Mouse (Mus musculus) left cerebral cortex, postnatal 4 days (tissue): ENCODE results near the gene Acox1. TPM values are rescaled to one million over a fixed set of nuclear protein-coding genes. Genes with fewer than 3 reads are reported as not detected.
A peak's percentile ranks its signal among the peaks of the same experiment; 100 is the strongest.

Experiments
- DNase-seq: peaks from one replicate; pipeline ENCODE4 v3.0.0-alpha.2; 2022
- intact Hi-C: fragments of 180-260 bp; cut with DNase I; formaldehyde crosslinking; loops from one replicate; pipeline ENCODE4 v1.15.1; 2025
- total RNA-seq, 2 experiments: library from RNA; stranded (reverse); gene quantifications; 2 replicates each; pipeline ENCODE4 v1.2.3; 2021

Acox1 gene
- total RNA-seq, 2 experiments from 2014 or later = 96.3 to 98.3 TPM

DNA sequence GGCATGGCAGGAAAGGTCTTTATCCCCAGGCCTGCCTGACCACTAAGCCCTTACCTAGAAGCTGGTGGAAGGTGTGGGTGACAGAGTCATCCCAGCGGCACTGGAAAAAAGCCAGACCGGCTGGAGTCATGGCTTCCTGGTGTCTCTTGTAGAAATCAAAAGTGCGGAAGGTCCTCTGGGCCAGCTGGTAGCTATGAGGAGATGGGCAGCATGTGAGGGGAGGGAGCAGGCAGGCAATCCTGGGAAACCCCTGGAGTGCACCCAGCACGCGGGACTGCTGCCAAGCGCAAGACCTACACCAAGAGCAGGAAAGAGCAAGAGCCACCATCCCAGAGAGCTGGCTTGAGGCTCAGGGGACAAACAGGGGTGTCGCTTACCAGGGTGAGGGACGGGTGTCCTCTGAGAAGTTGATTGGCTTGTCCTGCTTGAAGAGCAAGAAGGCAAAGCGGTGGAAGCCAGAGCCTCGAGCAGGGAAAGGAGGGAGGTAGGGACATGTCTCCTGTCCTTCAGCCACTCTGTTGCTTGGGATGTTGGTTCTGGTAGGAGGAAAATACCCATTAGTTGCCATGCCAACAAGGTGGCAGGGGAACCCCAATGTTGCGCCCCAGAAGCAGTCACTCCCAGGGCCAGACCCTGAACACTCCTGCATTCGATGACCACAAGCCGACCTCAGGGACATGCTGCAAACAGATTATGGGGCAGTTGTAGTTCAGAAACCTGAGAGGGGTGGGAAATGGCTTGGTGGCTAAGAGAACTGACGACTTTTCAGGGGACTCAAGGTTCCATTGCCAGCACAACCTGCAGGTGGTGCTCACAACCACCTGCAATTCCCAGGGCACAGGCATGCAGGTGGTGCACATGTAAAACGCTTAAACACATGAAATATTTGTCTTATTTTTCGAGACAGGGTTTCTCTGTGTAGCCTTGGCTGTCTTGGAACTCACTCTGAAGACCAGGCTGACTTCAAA, 66.2 kb downstream of the Acox1 start:
- intact Hi-C loops = loop anchor here (5.0 kb wide), 1 partner anchor 45 kb away; the partner anchor contains the start of gene Wbp2
- DNase-seq = no peak

- intact Hi-C loops = loop anchor here (5.0 kb wide), 1 partner anchor 44 kb away; the partner anchor contains the start of gene Wbp2
- no peak for DNase-seq
Observed at GRCm38 (mm10) chr11:116131349-116132170, 67.3 kb downstream of the Acox1 start.

DNA sequence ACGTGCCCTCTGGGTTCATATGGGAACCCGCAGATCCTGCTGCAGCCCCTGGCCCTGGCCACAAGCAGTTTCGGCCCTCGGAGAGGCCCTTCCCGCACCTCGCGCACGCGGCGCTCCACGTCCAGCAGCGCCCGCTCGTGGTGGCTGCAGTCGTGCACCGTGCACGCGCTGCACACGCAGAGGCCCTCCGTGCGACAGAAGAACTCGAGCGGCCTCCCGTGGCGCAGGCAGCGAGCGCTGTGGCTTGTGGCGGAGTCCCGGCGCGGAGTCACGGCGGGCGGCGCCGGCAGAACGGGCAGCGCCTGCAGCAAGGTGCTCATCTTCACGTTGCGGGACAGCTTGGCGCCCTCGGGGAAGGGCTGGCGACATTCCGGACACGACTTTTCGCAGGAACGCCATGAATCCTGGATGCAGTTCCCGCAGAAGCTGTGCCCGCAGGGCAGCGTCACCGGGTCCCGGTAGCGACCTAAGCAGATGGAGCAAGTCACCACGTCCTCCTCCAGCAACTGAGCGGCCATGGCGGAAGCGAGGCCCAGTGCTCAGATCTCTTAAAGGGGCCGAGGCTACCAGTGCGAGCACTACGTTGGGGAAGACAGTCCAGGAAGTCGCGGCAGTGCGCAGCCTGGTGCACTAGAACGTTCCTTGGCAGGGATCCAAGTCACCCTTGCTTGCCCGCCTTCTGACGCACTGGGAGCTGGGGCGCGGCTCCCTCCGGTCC, 68.2 kb downstream of the Acox1 start, which contains the start of gene Trim65:
Trim65 (minus strand) TSS at position 641 of the 718 bp plus-strand sequence.
- peak; percentile 90 for DNase-seq
- intact Hi-C loops = loop anchor here (5.0 kb wide), 1 partner anchor 43 kb away; the partner anchor contains the start of gene Wbp2

GRCm38 (mm10) chr11:116129993-116130487, 68.8 kb downstream of the Acox1 start:
- DNase-seq = no peak
- intact Hi-C loops = loop anchor here (5.0 to 10.0 kb wide), 2 partner anchors 43 to 95 kb away; partner anchors contain the start of genes Unk and Wbp2

GRCm38 (mm10) chr11:116129091-116129790, 69.6 kb downstream of the Acox1 start:
- intact Hi-C loops = loop anchor here (10.0 kb wide), 1 partner anchor 94 kb away; the partner anchor contains the start of gene Unk
- no peak for DNase-seq

- DNase-seq = peak; percentile 87
- intact Hi-C loops = loop anchor here (10.0 kb wide), 1 partner anchor 93 kb away; the partner anchor contains the start of gene Unk
Observed at GRCm38 (mm10) chr11:116127986-116128385, 70.9 kb downstream of the Acox1 start.

DNA sequence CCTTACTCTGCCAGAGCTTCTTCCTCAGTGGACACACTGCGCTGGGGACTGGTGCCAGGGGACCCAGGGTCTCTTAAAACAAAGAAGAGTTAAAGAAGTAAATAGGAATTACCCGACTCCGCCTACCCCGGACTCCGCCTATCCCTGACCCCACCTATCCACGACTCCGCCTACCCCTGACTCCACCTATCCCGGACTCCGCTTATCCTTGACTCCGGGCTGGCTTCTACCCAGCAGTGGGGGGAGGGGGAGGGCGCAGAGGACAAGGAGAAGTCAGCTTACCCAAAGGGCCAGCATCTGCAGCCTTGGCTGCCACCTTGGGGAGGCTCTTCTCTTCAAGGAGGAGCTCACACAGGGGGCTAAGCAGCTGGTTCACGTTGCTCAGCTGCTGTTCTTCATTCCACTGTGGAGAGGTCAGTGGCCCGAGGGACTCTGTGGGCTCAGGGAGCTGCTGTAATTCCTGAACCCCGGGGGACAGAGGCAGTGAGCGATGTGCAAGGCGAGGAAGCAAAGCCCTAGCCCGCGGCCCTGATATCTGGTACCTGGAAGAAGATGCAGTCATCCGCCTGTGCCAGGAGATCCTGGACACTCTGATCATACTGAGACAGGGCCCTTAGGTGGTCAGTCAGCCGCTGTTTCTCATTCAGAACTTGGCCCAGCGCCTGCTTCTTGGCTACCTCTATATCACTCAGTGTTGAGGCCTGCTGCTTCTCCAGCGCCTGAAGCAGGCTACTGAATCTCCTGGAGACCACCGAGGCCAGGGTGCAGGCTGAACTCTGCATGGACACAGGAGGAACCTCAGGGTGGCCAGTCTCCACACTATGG, 71.5 kb downstream of the Acox1 start, which contains the start of gene Trim47:
Trim47 (minus strand) TSS at position 55 of the 825 bp plus-strand sequence.
- peak; percentile 87 for DNase-seq
- intact Hi-C loops = loop anchor here (10.0 kb wide), 1 partner anchor 93 kb away; the partner anchor contains the start of gene Unk

DNA sequence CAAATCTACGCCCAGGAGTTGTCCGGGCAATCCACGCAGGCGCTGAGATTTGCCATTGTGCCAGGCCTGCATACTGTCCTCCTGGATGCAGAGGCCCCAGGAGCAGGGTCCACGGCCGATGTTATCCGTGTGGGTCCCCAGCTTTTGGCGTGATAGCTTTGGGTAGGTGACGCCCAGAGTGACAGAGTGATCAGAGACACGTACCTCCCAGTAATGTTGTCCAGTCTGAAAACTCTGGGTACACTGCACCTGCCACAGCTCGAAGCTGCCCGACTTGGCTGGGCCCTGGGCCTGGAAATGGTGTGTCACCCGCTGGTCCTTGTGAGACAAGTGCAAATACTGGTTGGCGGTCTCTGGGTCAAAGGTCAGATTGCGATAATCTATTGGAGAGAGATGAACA, 72.6 kb downstream of the Acox1 start:
- no peak for DNase-seq
- intact Hi-C loops = loop anchor here (10.0 kb wide), 1 partner anchor 91 kb away; the partner anchor contains the start of gene Unk

Other genes starting within 250 kb of the Acox1 start
- 1 to 10 TPM; 3.7 to 4.4 TPM for gene Itgb4, start 224.3 kb downstream of the Acox1 start, total RNA-seq
- gene Galk1, start 186.3 kb downstream of the Acox1 start, total RNA-seq = 10 to 100 TPM; 36.2 to 37.9 TPM
- 100 to 1,000 TPM; 510 to 587 TPM for gene H3f3b, start 171.1 kb downstream of the Acox1 start, total RNA-seq
- gene Unk, start 168.7 kb downstream of the Acox1 start, total RNA-seq = 10 to 100 TPM; 38.8 to 42.9 TPM
- 1 to 10 TPM in 1 of 2 experiments, under 1 TPM in 1; 0.56 to 1.2 TPM for gene Unc13d, start 121.1 kb downstream of the Acox1 start, total RNA-seq
- 100 to 1,000 TPM; 171 to 176 TPM for gene Wbp2, start 112.0 kb downstream of the Acox1 start, total RNA-seq
- gene Trim47, start 71.8 kb downstream of the Acox1 start, total RNA-seq = 1 to 10 TPM; 9.2 to 9.3 TPM
- gene Trim65, start 67.9 kb downstream of the Acox1 start, total RNA-seq = 1 to 10 TPM; 4.9 to 5.2 TPM
- gene Mrpl38, start 60.2 kb downstream of the Acox1 start, total RNA-seq = 10 to 100 TPM; 52.2 to 54.0 TPM
- gene Fbf1, start 30.9 kb downstream of the Acox1 start, total RNA-seq = 100 to 1,000 TPM; 126 to 130 TPM
- 10 to 100 TPM; 39.5 to 39.9 TPM for gene Ten1, start 190 bp downstream of the Acox1 start, total RNA-seq
- under 1 TPM; 0.66 to 0.85 TPM for gene Evpl, start 39.0 kb upstream of the Acox1 start, total RNA-seq
- gene Srp68, start 75.2 kb upstream of the Acox1 start, total RNA-seq = 10 to 100 TPM; 53.2 to 57.1 TPM
- under 1 TPM; 0.18 to 0.20 TPM for gene Galr2, start 81.9 kb upstream of the Acox1 start, total RNA-seq
- 100 to 1,000 TPM; 112 to 117 TPM for gene Exoc7, start 108.2 kb upstream of the Acox1 start, total RNA-seq
- 1 to 10 TPM; 6.6 to 9.3 TPM for gene Foxj1, start 136.4 kb upstream of the Acox1 start, total RNA-seq
- gene Rnf157, start 214.0 kb upstream of the Acox1 start, total RNA-seq = 100 to 1,000 TPM; 187 to 192 TPM
- 10 to 100 TPM; 43.3 to 45.8 TPM for gene Ubald2, start 235.0 kb upstream of the Acox1 start, total RNA-seq